Mouse (Mus musculus): ENCODE results near the gene Rnf113a2. TPM values are rescaled to one million over a fixed set of nuclear protein-coding genes. Genes with fewer than 3 reads are reported as not detected.

Gene Rnf113a2
- total and polyA plus RNA-seq, 3 experiments = 13.6 to 17.9 (median 16.3) TPM

- no peak for TF ChIP-seq CTCF (conservative IDR thresholded peaks at IDR 0.05 in 1 of 2, IDR thresholded peaks at IDR 0.05 in 1 of 2; ENCODE audit: low read depth in 2 of 2, low read length in 2 of 2)
- no peak for TF ChIP-seq MAZ (IDR thresholded peaks at IDR 0.05; ENCODE audit: low read depth, low read length)
- no peak for TF ChIP-seq ZKSCAN1 (IDR thresholded peaks at IDR 0.05; ENCODE audit: borderline replicate concordance, low read depth, low read length)
- no peak for TF ChIP-seq EP300 (IDR thresholded peaks at IDR 0.05; ENCODE audit: low read length)
- no peak for TF ChIP-seq JUN (IDR thresholded peaks at IDR 0.05; ENCODE audit: insufficient read depth, low read depth, low read length)
- TF ChIP-seq USF1 (IDR thresholded peaks at IDR 0.05; ENCODE audit: low read depth, low read length) = no peak
- no peak for TF ChIP-seq ETS1 (conservative IDR thresholded peaks at IDR 0.05; ENCODE audit: low read depth, low read length)
- no peak for TF ChIP-seq RCOR1 (conservative IDR thresholded peaks at IDR 0.05; ENCODE audit: low read depth, low read length)
- TF ChIP-seq IRF4 (IDR thresholded peaks at IDR 0.05; ENCODE audit: low read depth, low read length) = no peak
- no peak for TF ChIP-seq CHD1 (IDR thresholded peaks at IDR 0.05; ENCODE audit: low read depth, low read length)
- no peak for TF ChIP-seq POLR2AphosphoS2 (IDR thresholded peaks at IDR 0.05; ENCODE audit: low read depth, low read length)
- TF ChIP-seq MEF2A (IDR thresholded peaks at IDR 0.05; ENCODE audit: borderline replicate concordance, low read depth, low read length) = no peak
- TF ChIP-seq NELFE (IDR thresholded peaks at IDR 0.05; ENCODE audit: low read depth, low read length) = no peak
- no peak for TF ChIP-seq MYC (IDR thresholded peaks at IDR 0.05; ENCODE audit: low read depth, low read length)
- no peak for TF ChIP-seq KAT2A (IDR thresholded peaks at IDR 0.05; ENCODE audit: insufficient replicate concordance, low read length)
- TF ChIP-seq E2F4 (IDR thresholded peaks at IDR 0.05; ENCODE audit: insufficient replicate concordance, low read depth, low read length) = no peak
- no peak for TF ChIP-seq USF2 (conservative IDR thresholded peaks at IDR 0.05; ENCODE audit: low read depth, low read length)
- no peak for TF ChIP-seq NRF1 (IDR thresholded peaks at IDR 0.05; ENCODE audit: low read depth, low read length)
- no peaks in the 10 kb centered on the region for H3K9me3 ChIP-seq (replicated peaks; ENCODE audit: low read length)
- no peak for DNase-seq (ENCODE audit: extremely low read depth)
- H3K27ac ChIP-seq (ENCODE audit: insufficient read depth, low read depth) = no peak overlapping the region
- in situ Hi-C loops (cut with MboI; ENCODE audit: low pct_ligation_motif_present, low pct_unique_long_range_greater_than_20kb, low sequenced_read_pairs) = no loop called here
- peak overlapping the region; percentile 44 to 78 (median 55) for H3K4me3 ChIP-seq (replicated peaks in 1 of 3; ENCODE audit: low read depth in 2 of 3, low read length in 2 of 3, poor library complexity in 1 of 3)
- H3K79me2 ChIP-seq (replicated peaks; ENCODE audit: control insufficient read depth, extremely low read depth, insufficient read depth, poor library complexity, severe bottlenecking) = no peaks in the 10 kb centered on the region
- H3K4me1 ChIP-seq (ENCODE audit: control insufficient read depth in 1 of 2, insufficient read depth in 2 of 2) = peaks cover 0 to 21% of the 10 kb centered on the region in 2 experiments; a peak in 2 of 4 replicates
- peak overlapping the region; percentile 59 for H3K4me2 ChIP-seq (ENCODE audit: insufficient read depth, low read depth, poor library complexity, severe bottlenecking)
- peaks cover 0 to 2% of the 10 kb centered on the region in 2 experiments for H3K36me3 ChIP-seq (replicated peaks in 1 of 2; ENCODE audit: control insufficient read depth in 1 of 2, insufficient read depth in 1 of 2, low read length in 1 of 2)
- dilution Hi-C loops (cut with MboI; ENCODE audit: extremely low pct_ligation_motif_present, extremely low pct_unique_long_range_greater_than_20kb, low sequenced_read_pairs) = no loop called here
- H3K9ac ChIP-seq (ENCODE audit: insufficient read depth, low read depth) = peak overlapping the region; percentile 50
- H3K27me3 ChIP-seq (replicated peaks) = no peaks in the 10 kb centered on the region
Observed at GRCm38 (mm10) chr12:84417605-84417922, 568 bp downstream of the Rnf113a2 start.

DNA sequence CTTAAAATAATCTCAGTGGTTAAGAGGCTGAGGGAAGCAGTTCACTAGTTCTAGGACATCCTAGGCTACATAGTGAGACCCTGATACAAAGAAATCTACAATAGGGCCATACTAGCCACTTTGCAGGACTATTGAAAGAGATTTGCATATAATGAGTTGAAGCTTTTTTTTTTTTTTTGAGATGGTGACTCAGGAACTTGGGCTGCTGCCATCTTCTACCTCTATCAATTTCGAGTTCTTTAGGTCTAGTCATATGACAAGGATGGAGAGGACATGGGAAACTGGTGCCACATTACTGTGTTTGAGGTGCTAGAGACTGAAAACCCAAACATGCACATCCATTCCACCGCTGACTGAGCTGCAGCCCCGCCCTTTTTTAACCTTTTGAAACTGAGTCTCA is 7.0 kb downstream of the Rnf113a2 start:
- Histone ChIP-seq H3K4me1 (ENCODE audit: control insufficient read depth in 1 of 2, insufficient read depth in 2 of 2) (no peaks in the 10 kb centered on the region), H3K9me3 (replicated peaks; ENCODE audit: low read length) (no peaks in the 10 kb centered on the region), H3K36me3 (replicated peaks in 1 of 2; ENCODE audit: control insufficient read depth in 1 of 2, insufficient read depth in 1 of 2, low read length in 1 of 2) (no peaks in the 10 kb centered on the region), H3K9ac (ENCODE audit: insufficient read depth, low read depth) (no peak overlapping the region), H3K4me3 (replicated peaks in 1 of 3; ENCODE audit: low read depth in 2 of 3, low read length in 2 of 3, poor library complexity in 1 of 3) (no peak overlapping the region), H3K27ac (ENCODE audit: insufficient read depth, low read depth) (no peak overlapping the region), H3K4me2 (ENCODE audit: insufficient read depth, low read depth, poor library complexity, severe bottlenecking) (no peak overlapping the region), H3K27me3 (replicated peaks) (no peaks in the 10 kb centered on the region), H3K79me2 (replicated peaks; ENCODE audit: control insufficient read depth, extremely low read depth, insufficient read depth, poor library complexity, severe bottlenecking) (no peaks in the 10 kb centered on the region)
- no peak for TF ChIP-seq UBTF (IDR thresholded peaks at IDR 0.05; ENCODE audit: low read depth, low read length)
- TF ChIP-seq NELFE (IDR thresholded peaks at IDR 0.05; ENCODE audit: low read depth, low read length) = no peak
- TF ChIP-seq ZMIZ1 (IDR thresholded peaks at IDR 0.05; ENCODE audit: low read depth, low read length) = no peak
- no peak for TF ChIP-seq MAFK (IDR thresholded peaks at IDR 0.05; ENCODE audit: insufficient replicate concordance, low read length)
- no peak for TF ChIP-seq CTCF (conservative IDR thresholded peaks at IDR 0.05 in 1 of 2, IDR thresholded peaks at IDR 0.05 in 1 of 2; ENCODE audit: low read depth in 2 of 2, low read length in 2 of 2)
- no peak for TF ChIP-seq RAD21 (IDR thresholded peaks at IDR 0.05; ENCODE audit: low read depth, low read length)
- no peak for TF ChIP-seq GABPA (IDR thresholded peaks at IDR 0.05; ENCODE audit: insufficient replicate concordance, low read depth, low read length)
- TF ChIP-seq TCF12 (IDR thresholded peaks at IDR 0.05; ENCODE audit: low read depth, low read length) = no peak
- TF ChIP-seq IRF4 (IDR thresholded peaks at IDR 0.05; ENCODE audit: low read depth, low read length) = no peak
- TF ChIP-seq E2F4 (IDR thresholded peaks at IDR 0.05; ENCODE audit: insufficient replicate concordance, low read depth, low read length) = no peak
- dilution Hi-C loops (cut with MboI; ENCODE audit: extremely low pct_ligation_motif_present, extremely low pct_unique_long_range_greater_than_20kb, low sequenced_read_pairs) = no loop called here
- in situ Hi-C loops (cut with MboI; ENCODE audit: low pct_ligation_motif_present, low pct_unique_long_range_greater_than_20kb, low sequenced_read_pairs) = no loop called here
- DNase-seq (ENCODE audit: extremely low read depth) = no peak
